Mouse (Mus musculus): Measurements from ENCODE around the gene Hepacam2. TPM values are rescaled to one million over a fixed set of nuclear protein-coding genes. Genes with fewer than 3 reads are reported as not detected.
"Not testable (repeated sequence)": the region's sequence is repeated elsewhere in the genome, so short reads cannot be mapped to it uniquely, and the experiment has no call there.

Gene Hepacam2
- total RNA-seq, 4 experiments from 2014 or later, result 0.34 to 0.61 (median 0.47) TPM

DNA sequence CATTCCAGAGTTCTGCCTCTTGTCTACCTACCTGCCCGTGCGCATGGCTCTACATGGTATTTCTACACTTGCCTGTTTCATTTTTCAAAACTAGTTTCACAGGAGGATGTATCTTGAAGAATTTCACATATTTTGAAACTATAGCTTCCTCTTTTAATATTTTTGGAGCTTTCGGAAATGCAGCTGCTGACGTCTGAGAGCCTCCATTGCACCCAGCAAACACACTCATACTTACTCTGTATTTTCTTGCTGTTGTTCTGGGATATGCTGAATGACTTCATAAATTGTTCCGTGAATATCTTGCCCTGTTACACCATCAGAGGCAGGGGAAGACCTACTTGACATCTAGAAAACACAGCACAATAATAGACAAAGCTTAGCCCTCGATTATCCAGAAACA lies 35.1 kb downstream of the Hepacam2 start:
- DNase-seq, result no peak

DNA sequence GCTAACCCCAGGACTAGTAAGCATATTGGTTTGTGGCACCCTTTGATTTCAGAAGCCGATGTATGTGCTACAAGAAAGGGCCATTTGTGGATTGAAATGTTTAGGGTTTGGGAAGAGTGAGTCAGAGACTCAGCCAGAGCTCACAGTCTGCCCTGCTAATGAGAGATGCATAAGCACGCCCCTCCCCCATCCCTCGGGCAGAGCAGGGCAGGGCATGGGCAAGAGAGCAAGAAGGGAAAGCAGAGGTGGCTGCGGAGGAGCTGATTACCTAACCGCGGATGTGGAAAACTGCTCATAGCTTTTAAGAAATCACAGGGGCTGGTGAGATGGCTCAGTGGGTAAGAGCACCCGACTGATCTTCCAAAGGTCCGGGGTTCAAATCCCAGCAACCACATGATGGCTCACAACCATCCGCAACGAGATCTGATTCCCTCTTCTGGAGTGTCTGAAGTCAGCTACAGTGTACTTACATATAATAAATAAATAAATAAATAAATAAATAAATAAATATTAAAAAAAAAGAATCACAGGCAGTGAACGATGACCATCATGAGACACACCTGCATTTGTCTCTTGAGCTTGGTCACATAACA lies 42.1 kb downstream of the Hepacam2 start:
- no peak for DNase-seq

DNA sequence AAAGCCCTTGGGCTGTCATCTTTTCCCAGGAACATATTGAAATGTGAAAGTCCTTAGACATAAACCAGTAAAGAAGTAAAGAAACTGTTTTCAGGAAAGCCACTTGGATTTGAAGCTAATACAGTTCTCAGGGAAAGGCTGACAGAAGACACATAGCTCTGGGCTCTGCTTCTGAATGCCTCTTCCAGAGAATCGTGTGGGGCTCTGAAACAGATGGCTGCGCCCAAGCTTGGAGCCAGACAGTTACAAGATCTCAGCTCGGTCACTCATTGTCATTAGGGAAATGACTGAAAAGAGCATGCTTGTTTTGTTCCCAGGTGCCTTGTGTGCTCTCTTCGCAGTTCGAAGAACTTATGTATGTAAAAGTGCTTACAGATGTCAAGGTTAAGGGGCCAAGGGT lies 43.7 kb downstream of the Hepacam2 start:
- no peak for DNase-seq

DNA sequence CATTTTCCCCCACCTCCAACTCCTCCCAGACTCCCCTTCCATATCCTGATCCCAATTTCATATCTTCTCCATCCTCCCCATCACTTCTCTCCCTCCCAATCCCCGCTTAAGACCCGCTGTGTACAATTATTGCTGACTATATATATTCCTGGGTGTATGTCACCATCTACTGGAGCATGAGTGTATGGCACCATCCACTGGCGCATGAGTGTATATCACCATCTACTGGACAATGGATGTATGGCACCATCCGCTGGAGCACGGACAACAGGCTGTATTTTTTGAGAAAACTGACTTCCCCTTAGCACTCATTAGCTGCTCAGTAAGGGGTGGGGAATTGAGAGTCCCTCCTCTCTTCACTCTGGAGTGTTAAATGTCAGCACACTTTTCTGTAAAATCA lies 50.7 kb downstream of the Hepacam2 start:
- peak; percentile 30 for DNase-seq

DNA sequence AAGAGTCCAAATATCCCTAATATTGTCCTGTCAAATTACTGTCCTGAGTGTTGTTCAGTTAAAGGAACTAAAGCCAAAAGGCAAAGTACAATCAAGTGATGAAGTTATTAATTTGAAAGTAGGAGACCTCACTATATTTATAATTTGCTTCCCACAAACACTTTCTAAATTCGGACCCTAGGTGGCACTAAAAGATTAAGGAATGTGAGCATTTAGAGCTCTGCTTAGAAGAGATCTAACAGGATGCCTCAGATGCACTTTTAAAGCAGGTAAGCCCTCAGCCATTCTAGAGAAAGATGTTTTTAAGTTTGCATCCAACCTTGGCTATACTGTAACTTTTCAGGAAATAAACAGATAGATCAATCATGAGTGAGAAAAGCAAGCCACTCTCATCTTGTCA lies 54.2 kb downstream of the Hepacam2 start:
- DNase-seq, result no peak

DNA sequence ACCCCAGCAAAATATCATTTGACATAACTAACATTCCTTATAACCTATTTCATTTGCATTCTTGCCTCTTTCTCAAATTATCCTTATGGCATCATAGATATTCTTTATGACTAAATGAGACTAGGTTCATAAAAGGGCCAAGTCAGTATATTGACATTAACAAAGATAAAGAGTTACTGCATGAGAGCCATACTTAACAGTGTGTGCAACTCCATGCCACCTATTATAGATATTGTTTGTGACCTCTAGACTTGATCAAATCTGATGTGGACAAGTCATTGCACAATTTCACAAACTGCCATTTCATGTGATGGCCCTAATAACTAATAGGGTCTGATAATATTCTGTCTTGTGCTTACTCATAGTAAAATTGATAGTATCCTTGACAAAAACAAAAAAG lies 62.0 kb downstream of the Hepacam2 start:
- DNase-seq, result no peak

DNA sequence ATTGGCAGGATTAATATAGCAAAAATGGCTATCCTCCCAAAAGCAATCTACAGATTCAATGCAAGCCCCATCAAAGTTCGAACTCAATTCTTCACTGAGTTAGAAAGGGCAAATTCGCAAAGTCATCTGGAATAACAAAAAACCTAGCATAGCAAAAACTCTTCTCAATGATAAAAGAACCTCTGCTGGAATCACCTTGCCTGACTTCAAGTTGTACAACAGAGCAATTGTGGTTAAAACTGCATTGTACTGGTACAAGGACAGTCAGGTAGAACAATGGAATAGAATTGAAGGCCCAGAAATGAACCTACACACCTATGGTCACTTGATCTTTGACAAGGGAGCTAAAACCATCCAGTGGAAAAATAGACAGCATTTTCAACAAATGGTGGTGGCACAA lies 67.1 kb downstream of the Hepacam2 start:
- not testable (repeated sequence) for DNase-seq

DNA sequence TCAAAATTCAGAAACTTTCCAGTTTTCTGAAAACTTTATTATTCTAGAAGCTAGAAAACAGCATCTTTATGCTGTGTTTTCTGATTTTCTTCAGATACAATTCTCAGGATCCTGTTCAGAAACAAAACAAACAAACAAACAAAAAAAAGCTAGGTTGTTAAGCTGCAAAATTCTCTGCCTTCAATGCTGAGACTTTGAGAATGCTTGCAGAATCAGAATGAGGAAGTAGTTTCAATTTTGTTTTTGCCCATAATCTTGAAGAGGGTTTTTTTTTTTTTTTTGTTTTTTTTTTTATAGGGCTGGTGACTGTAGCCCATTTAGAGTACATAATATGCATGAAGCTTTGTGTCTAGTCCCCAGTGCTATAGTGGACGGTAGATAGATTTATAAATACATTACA lies 71.1 kb downstream of the Hepacam2 start:
- DNase-seq, result no peak

DNA sequence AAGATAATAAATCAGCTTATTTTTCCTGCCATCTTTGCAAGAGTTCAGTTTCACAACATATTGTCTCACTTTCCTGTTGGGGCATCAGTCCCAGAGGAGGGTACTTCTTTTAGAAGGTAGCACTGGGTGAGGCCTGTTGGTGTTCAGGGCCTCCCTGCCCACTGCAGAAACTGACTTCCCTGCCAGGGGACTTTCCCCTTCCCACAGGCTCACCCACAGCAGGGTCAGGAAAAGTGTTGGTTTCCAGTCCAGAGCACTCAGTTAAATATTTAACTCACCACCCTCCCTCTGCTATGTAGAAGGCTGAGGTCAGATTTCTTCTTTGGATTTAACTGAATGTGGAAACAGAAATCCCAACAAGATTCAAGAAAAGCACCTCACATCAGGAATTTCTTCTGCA lies 72.8 kb downstream of the Hepacam2 start:
- not testable (repeated sequence) for DNase-seq

DNA sequence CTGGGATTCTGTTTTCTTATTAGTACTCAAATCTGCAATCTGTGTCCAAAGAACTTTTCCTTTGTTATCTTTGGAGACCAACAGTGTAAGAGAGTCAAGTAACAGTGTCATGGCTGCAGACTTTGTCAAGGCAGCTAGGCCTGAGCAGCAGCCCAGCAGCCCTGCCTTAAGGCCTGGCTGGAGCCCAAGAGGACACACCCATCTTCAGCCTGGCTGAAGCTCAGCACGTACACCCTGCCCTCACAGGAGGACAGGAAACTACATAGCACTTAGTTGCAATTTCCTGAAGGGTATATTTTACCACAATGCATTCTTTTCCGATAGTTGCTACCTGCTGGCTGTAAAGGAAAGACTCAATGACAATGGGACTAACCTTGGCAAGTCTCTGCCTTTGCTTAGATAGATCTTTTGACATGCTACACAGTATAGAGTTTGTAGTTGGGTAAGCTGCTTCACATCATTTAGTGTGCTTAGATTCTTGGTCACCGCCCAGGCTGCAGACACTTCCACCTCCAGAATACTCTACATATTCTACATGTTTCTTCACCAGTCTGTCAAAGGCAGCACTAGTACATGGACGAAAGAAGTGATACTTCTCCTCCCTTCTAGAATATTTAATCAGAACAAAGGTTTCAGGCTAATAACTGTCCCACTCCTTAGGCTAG lies 73.4 kb downstream of the Hepacam2 start:
- DNase-seq, result not testable (repeated sequence)

Other genes starting within 250 kb of the Hepacam2 start
- gene Samd9l, start 98.7 kb downstream of the Hepacam2 start, total RNA-seq (2022), result 10 to 100 TPM in 1 of 4 experiments, 1 to 10 TPM in 3; 6.4 to 11.8 (median 8.5) TPM
- 10 to 100 TPM; 20.1 to 32.6 (median 26.9) TPM for gene Vps50, start 84 bp upstream of the Hepacam2 start, total RNA-seq (2022)

Measured in adrenal gland, adult 8-10 months (tissue).